Mouse (Mus musculus): ENCODE results near the gene Csrnp2.

The Csrnp2 gene

DNA sequence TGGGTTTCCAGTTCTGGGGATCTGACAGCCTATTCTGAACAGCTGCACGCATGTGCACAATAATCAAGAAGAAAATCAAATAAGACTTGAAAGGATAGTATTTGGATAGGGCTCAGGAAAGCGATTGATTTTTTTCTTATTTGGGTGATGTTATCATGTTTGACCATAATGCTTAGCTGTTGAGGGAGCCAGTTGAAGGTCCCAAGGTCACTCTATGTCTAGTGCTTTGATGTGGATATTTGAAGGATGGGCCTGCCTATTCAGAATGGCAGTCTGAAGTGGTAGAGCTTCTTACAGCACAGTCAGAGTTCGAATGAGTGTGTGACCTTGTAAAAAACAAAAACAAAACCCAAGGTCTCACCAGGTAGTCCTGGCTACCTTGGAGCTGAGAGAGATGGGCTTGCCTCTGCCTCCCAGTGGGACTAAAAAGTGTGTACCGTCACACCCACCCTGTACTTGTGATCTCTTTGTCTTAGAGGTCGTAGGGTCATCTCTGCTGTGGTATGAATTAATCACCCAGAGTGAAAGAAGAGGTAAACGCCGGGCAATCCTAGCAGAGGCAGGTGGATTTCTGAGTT is 21.3 kb downstream of the Csrnp2 start:
- DNase-seq: no peak

DNA sequence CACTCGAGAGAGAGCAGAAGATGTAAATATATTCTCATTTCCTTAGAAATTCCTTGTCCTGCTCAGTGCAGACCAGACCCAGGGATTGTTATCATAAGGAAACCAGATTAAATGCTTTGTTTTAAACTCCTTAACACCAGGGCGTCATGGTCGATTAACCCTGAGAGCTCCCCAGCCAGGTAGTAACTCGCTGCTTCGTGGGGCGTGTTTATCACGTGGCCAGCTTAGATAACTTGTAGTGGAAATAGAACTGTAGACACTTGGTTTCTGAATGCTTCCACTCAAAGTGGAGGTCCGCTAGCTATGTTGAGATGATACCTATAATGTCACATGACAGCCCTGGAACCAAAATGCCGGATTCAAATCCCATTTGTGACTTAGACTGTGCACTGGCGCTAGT is 25.3 kb downstream of the Csrnp2 start:
- DNase-seq: peak; percentile 47

DNA sequence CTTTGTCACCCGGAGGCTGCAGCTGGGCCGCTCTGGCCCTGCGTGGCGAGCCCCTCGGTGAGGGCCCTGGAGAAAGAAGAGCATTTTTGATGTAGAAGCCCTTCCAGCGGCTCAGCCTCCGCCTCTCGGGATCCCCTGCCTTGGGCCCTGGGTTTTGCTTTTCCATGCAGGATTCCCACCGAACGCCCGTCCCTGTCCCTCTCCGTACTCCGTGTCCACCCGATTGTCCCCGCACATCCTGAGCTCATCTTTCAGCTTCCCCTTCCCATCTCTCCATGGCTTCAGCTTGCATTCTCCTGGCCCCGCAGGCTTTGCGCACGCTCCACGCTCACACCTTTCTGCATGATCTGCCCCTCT is 26.1 kb downstream of the Csrnp2 start:
- DNase-seq: no peak

DNA sequence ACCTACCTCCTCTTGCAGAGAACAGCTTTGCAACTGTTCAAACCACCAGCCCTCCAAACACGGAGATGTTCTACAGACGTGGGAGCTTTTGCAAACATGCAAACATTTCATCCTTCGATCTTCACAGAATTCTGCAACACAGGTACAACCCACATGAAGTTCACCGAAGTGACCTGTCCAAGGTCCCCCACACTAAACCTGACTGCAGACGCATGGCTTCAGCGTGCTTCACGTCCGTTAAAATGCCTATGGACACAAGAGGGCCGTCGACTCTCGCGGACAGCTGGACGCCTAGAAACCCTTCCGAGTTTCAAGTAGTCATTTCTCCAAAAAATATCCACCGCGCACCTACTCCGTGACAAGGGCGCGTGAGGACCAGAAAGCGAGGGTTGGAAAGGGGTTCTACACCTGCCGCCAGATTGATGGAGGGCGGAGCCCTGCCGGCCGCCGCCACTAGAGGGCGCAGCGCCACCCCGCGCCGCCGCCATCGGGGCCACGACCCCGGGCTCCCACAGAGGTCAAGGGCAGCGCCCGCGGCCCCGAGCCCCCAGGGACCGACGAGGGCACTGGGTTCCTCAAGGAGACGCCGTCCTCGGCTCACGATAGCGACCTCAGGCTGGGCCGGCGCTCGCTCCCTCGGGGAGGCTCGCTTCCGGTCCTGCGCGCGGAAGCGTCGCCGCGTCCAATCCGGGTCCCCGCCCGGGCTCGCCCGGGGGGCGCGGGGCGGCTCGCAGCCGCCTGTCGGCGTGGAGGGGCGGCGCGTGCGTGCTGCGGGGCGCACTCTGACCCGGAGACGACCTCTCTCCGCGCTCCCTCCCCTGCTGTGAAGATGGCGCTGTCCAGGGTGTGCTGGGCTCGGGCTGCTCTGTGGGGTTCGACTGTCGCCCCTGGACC is 26.7 kb downstream of the Csrnp2 start, which contains the start of gene Letmd1:
Letmd1 (plus strand) TSS at position 729 of the 894 bp plus-strand sequence.
- peak; percentile 95 for DNase-seq

DNA sequence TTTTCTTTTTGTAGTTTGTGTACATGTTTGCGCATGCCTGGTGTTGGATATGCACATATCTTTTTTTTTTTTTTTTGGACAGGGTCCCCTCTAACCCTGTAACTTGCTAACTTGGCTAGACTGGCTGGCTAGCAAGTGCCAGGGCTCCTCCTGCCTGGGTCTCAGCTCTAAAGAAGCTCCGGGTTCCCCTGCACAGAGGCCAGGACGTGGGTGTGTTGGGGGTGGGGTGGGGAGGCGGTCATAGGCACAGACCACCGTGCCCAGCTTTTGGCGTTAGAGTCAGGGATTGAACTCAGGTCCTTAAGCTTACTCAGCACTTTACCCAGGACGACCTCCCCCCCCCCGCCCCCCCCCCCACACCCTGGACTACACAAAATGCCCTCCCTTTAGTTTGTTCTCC is 27.6 kb downstream of the Csrnp2 start:
- no peak for DNase-seq

DNA sequence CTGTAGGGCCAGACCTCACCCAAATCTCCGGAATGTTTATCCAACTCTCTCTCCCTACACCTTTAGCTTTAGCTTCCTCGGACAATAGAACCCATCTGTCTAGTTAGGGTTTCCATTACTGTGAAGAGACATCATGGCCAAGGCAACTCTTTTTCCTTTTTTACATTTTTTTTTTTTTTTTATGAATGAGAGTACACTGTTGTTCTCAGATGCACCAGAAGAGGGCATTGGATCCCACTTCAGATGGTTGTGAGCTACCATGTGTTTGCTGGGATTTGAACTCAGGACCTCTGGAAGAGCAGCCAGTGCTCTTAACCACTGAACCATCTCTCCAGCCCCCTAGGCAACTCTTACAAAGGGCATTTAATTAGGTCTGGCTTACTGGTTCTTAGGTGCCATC is 29.9 kb downstream of the Csrnp2 start:
- no peak for DNase-seq

DNA sequence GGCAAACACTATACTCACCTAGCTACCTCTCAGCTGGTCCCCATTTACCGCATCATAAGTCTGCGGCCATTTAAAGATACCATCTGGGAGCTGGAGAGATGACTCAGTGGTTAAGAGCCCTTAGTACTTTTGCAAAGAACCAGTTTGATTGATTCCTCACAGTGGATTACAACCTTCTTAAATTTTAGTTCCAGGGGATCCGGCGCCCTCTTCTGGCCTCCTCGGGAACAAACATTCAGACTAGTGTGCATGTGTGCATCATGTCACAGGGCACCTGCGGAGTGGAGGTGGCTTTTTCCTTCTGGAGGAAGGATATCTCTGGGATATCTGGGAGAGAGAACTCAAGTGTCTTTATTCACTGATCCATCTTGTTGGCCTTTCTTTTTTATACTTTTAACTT is 31.6 kb downstream of the Csrnp2 start:
- peak; percentile 84 for DNase-seq

DNA sequence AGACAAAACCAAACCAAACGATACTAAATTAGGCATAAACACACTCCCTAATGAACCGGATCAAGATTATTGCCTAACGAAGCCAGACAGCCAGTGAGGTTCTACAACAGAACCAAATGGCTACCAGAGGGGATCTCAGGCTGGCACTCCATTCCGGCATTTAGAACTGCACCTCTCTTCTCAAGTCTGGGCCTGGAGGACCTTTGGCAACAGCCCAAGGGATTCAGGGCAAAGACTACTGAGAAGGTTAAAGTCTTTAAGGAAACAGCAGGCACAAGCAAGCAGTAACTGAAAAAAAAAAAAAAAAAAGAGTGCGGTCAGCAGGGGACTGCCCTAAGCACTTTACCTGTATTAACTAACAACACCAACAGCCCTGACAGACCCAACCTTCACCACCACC is 33.2 kb downstream of the Csrnp2 start:
- DNase-seq: peak; percentile 86

DNA sequence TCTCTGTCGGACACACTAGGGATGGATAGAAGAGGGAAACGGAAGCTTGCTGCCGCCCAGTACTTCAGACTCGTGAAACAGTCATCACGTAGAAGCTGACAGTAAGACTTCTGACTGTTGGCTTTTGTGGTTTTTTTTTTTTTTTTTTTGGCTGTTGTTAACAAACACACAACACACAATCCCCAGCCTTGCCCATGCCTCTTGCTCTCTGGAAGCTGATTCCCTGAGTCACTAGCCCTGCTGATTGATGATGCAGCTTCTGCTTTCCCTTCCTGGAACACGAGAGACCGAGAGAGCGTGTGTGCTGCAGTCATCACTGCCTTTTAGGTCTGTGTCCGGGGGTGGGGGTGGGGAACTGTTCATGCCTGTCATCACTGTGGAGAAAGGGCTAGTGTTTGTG is 33.6 kb downstream of the Csrnp2 start:
- no peak for DNase-seq

DNA sequence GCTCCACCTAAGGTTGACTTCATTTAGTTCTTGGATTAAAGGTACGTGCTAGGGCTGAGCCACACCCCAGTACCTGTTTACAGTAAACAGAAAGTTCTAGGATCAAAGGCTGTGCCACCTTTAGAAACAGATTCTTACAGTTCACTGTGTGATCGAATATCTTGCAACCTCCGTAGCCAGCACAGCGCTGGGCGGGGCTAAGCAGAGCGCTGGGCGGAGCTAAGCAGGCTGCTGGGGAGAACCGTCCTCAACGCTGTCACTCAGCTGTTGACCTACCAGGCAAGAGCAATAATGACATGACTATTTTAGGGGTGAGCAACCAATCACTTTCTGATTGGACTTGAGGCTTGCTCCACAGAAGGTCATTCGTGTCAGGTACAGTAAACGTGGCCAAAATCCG is 34.3 kb downstream of the Csrnp2 start:
- DNase-seq: peak; percentile 64

DNA sequence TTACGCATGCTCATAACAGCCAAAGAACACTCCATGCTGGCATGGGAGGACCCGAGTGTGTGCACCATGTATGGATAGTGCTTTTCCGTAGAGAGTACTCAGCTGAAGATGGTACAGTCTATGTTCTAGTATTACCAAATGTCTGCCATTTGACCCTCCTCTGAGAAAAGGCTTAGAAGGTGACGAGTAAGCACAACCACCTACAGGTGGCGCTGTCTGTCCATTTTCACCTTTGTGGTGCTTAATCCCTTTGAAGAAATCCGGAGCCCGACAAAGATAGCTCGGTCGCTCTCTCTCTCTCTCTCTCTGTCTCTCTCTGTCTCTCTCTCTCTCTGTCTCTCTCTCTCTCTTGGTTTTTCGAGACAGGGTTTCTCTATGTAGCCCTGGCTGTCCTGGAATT is 37.2 kb downstream of the Csrnp2 start:
- DNase-seq: peak; percentile 73

DNA sequence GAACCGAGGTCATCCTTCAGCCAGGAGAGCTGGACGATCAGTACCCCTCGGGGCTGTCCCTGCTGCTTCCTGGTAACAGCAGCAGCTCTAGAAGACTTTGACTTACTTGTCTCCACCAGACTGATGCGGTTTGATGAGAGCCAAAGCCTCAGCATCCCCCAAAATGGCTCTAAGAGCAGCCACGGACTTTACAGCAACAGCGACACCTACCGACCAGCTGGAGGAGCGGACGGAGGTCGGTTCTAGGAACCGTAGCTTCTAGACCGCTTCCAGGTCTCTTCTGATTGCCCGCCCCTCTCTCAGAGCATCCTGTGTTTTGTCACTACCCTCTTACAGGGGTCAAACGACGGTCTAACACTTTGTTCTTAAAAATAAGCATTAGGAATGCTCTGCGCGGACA is 37.9 kb downstream of the Csrnp2 start:
- peak; percentile 71 for DNase-seq

DNA sequence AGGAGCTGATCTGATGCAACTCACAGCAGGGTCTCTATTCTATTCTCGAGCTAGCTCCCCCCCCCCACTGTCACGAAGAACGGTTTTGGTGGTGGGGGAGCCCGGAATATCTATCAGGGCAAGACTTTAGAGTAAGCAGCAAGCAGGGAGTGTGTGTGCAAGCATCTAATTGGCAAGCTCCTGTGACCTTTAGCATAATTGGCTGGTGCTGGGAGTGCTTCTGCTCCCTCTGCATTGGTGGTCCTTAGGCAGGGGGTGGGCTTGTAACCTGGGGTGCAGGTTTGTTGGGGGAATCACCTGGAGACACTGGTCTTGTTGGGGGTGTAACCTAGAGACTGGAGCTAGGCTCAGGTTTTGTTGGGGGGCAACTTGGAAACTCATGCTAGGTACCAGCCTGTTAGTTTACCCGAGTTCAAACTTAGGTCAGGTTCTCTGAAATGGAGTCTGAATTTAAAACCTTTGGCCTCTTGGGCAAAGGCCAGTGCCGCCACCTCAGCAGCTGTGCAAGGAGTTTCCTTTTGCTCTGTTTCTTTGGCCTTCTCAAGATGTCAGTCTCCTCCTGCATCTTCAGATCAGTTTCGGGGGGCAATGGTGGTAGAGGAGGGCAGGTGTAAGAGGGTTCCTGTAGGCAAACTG is 38.8 kb downstream of the Csrnp2 start:
- peak; percentile 81 for DNase-seq

DNA sequence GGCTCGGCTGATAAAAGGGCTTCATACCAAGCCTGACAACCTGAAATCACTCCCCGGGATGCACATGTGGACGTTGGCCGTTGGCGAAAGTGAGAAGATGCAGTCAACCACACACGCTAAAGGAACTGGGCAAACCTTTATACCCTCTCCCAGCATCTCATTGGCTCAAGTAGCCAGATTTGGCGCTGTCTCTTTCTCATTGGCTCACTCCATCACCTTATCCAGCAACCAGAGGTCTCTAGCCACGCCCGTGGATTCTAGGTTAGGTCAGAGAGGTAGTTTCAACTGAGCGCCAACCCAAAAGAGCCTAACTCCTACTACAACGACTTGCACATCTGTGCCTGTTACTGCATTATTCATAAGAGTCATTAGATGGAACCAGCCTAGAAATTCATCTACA is 42.8 kb downstream of the Csrnp2 start:
- no peak for DNase-seq

DNA sequence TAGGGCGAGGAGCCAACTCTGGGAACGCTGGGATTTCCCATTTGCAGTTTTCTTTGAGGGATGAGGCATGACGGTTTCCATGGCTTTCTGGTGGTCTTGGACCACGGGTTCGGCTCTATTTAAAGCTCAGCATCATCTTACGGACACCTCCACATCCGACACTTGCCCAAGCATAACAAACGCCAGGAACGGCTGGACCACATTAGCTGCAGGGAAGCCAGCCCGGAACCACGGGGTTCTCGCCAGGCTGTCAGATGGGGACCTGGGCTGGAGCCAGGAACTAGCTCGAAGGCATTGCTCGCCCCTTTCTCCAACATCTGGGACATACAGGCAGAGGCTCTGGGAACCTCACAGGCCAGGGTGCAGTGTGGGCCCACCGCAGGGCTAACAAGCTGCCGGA is 44.0 kb downstream of the Csrnp2 start:
- DNase-seq: peak; percentile 49

DNA sequence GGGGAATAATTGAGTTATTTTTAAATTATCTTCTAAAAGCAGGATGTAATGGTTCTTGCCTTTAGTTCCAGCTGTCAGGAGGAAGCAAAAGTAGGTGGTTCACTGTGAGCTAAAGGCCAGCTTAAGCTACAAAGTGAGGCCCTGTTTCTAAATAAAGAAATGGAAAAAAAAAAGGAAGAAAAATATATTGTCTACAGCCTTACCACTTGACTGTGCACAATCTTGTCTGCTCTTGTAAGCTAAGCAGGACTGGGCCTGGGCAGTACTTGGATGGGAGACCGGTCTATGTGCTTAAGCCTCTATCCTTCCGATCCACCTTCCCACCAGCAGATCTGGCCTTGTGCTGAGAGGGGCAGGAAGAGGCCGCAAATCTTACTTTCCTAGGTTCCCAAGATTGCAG is 45.8 kb downstream of the Csrnp2 start:
- no peak for DNase-seq

DNA sequence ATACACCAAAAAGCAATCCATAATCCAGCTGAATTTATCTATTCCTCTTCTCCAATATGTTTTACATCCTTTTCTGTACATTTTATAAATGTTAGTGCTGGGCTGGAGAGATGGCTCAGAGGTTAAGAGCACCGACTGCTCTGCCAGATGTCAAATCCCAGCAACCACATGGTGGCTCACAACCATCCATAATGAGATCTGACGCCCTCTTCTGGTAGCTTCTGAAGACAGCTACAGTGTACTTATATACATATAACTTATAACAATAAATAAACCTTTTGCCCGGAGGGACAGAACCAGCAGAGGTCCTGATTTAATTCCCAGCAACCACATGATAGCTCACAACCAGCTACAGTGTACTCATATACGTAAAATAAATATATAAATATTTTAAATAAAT is 46.7 kb downstream of the Csrnp2 start:
- DNase-seq: no peak

DNA sequence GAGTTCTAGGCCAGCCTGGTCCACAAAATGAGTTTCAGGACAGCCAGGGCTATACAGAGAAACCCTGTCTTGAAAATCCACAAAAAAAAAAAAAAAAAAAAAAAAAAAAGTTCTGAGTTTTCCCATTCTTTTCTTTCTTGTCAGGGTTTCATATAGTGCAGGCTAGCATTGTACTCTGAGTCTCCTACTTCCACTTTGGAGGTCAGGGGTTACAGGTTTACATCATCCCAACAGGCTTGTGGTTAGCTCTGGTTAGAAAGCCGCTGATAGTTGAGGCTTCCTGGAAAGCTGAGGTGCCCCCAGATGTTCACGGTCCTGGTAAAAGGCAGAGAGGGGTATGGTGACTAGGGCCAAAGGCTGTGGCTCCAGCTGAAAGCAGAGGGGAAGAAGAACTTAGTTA is 48.4 kb downstream of the Csrnp2 start:
- DNase-seq: no peak

DNA sequence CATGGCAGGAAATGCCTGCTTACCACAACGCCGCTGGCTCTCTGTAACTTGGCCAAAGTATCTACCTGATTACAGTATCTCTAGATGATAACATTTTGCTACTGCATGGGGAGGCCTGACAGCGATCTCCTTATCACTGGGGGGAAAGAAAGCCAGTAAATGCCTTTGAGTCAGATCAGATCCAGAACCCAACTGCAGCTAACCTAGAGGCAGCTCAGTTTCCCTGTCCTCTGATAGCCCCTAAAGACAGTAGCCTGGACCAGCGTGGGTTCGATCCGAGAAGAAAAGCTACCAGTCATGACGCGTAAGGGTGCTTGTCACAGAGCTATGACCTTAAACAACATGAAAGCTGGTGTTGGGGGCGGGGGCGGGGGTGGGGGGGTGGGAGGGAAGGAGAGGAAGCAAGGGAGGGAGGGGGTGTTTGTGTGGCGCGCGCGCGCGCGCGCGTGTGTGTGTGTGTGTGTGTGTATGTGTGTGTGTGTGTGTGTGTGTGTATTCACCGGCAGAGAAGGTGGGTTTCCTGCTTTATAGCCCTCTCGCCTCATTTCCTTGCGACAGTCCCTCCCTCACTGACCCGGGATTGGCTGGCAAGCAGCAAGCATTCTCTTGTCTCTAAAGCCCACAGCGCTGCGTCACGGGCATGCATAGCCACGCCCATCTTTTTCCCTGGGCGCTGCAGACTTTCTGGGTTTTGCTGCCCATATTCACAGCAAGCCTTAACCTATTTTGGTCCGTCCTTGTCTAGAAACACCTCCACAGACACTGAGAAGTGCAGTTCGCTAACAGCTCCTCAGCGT is 52.0 kb downstream of the Csrnp2 start:
- DNase-seq: peak; percentile 92

DNA sequence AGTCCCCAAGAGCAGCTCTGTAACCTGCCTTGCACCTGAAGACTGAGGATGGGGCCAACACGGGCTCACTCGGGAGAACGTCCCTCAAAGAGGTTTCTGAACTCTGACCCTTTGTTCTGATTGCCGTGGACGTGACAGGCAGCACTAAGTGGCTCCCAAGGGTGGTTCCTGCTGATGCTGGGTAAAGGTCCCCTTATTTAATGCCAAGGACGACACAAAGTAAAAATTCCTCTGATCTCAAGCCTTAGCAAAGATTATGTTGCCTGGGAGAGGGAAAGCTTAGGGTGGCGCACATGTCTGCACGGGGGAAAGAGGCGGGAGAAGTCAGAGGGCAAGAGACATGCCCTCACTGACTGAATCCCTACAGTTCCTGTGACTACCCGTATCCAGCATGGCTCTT is 58.8 kb downstream of the Csrnp2 start:
- no peak for DNase-seq

DNA sequence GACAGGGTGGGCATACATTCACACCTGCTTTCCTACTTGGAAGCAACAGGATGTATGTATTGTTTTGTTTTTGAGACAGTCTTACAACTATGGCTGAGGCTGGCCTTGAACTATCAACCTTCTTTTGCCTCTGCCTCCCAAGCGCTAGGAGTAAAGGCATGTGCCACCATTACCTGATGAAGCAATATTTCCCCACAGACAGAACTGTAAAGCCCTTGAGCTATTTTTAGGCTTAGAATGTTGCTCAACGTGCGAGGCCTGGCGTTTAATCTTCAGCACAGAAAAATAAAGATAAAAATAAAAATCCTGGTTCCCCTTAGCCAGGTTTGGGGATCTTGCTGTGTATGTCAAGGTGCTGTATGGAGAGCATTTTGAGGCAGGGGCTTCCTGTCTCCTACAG is 59.2 kb downstream of the Csrnp2 start:
- DNase-seq: no peak

DNA sequence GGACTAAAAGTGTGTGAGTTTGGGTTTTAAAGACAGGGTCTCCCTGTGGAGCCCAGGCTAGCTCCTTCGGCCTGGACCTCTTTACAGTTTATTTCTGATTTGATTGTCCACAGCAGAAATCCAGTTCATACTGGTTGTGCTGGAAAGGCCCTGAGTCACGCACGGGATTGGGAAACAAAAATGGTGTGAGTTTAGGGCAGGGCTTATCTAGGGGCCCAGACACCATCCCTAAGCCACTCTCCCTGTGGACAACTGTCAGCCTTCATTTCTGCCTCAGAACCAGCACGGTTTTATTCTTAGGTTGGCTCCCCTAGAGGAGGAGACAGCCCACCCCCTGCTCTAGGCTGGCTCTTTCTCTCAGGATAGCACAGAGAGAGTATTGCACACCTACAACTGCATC is 62.1 kb downstream of the Csrnp2 start:
- no peak for DNase-seq

DNA sequence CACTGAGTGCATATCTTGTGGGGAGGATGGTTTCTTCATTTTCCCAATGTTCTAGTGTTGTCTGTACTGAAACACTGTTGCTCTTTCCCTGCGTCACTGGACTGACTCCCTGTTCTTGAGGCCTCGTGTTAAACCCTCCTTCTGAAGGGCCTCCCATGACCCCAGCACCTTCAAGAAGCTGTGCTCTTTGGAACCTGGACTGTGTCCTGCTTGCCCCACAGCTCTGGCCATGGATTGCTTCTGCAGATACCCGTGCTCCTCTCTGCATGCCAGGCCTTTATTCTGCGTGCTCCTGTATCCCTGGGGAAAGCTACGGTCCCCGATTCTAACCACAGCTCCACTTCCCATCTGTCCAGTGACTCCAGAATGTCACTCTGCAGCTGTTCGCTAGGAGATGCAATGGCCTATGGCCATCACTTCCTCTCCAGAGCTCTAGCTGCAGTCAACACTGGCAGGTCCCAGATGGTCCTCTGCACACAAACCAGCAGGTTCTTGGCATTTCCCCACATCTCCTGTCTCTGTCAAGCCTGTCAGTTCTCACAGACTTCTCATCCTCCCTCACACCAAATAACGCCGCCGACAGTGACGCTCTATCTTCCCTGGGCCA is 65.2 kb downstream of the Csrnp2 start:
- DNase-seq: peak; percentile 58
